ENCODE assay signal across 8 mouse cellular contexts in genomic region chr13:61996519-61996918, GRCm38 (mm10).
DNase-seq lines count a peak whose midpoint lies in the region; ATAC-seq and TF ChIP-seq lines count a peak whose summit lies in the region.
"Not testable (repeated sequence)": the region's sequence is repeated elsewhere in the genome, so short reads cannot be mapped to it uniquely, and the experiment has no call there.

No protein-coding gene starts in this region.

- not testable (repeated sequence) for H3K36me3 ChIP-seq in CH12.LX (replicated peaks in 1 of 2; ENCODE audit: control insufficient read depth in 1 of 2, insufficient read depth in 1 of 2, low read length in 1 of 2); heart, adult 2 months (ENCODE audit: control insufficient read depth, insufficient read depth, low read length); kidney, postnatal 0 days (ENCODE audit: insufficient read depth, low read length); liver, embryonic 14.5 days (replicated peaks; ENCODE audit: control insufficient read depth, insufficient read depth, low read depth); splenic B cell, adult 2 months (ENCODE audit: control insufficient read depth, insufficient read depth, low read length, poor library complexity, severe bottlenecking)

- not testable (repeated sequence) for TF ChIP-seq POLR2A in CH12.LX (IDR thresholded peaks at IDR 0.05; ENCODE audit: low read depth, low read length); heart, adult 2 months (IDR thresholded peaks at IDR 0.05; ENCODE audit: insufficient read depth, low read depth, low read length)

- peak; percentile 57 for DNase-seq in 416B (ENCODE audit: low read depth)
- DNase-seq in CH12.LX (ENCODE audit: extremely low read depth): peak; percentile 20
- peak; percentile 8 for DNase-seq in NIH3T3 (ENCODE audit: low read depth)
- not testable (repeated sequence) for DNase-seq in heart, adult 2 months; kidney, postnatal 0 days (ENCODE audit: low spot score); liver, embryonic 14.5 days (ENCODE audit: low read depth in 3 of 3, low spot score in 3 of 3)
- DNase-seq in splenic B cell, adult 2 months (ENCODE audit: low read depth, low spot score): peak; percentile 24

- H3K27ac ChIP-seq in CH12.LX (ENCODE audit: insufficient read depth, low read depth); heart, adult 2 months; kidney, postnatal 0 days; liver, embryonic 14.5 days: not testable (repeated sequence)

- not testable (repeated sequence) for H3K4me1 ChIP-seq in CH12.LX (ENCODE audit: control insufficient read depth in 1 of 2, insufficient read depth in 2 of 2); heart, adult 2 months (ENCODE audit: control insufficient read depth, insufficient read depth, low read length); kidney, postnatal 0 days (replicated peaks; ENCODE audit: insufficient read depth, low read length); liver, embryonic 14.5 days (replicated peaks; ENCODE audit: control insufficient read depth in 2 of 2, insufficient read depth in 2 of 2, low read length in 1 of 2)

- not testable (repeated sequence) for H3K9ac ChIP-seq in CH12.LX (ENCODE audit: insufficient read depth, low read depth); heart, adult 2 months (ENCODE audit: low read depth, low read length); kidney, postnatal 0 days (ENCODE audit: low read depth, low read length); liver, embryonic 14.5 days (replicated peaks)

- in situ Hi-C loops in CH12.LX (cut with MboI; ENCODE audit: low pct_ligation_motif_present, low pct_unique_long_range_greater_than_20kb, low sequenced_read_pairs): not testable (repeated sequence)

- ATAC-seq in kidney, postnatal 0 days (replicated peaks; ENCODE audit: low FRiP score, low read depth); liver, embryonic 14.5 days (ENCODE audit: insufficient read depth): not testable (repeated sequence)
- peak; percentile 54 for ATAC-seq in megakaryocyte progenitor cell, adult 5-6 weeks (replicated peaks; ENCODE audit: poor library complexity)

- intact Hi-C loops in heart, adult 2 months (cut with DNase I): not testable (repeated sequence)

- not testable (repeated sequence) for TF ChIP-seq EP300 in CH12.LX (IDR thresholded peaks at IDR 0.05; ENCODE audit: low read length); heart, adult 2 months (IDR thresholded peaks at IDR 0.05; ENCODE audit: insufficient read depth, low read depth, low read length); liver, embryonic 14.5 days (IDR thresholded peaks at IDR 0.05; ENCODE audit: low read depth)

- WGBS in heart, adult 2 months: 63% methylated on average over 3 of the region's 3 CpGs
- 69% methylated on average over 3 of the region's 3 CpGs for WGBS in kidney, postnatal 0 days
- 52% methylated on average over 3 of the region's 3 CpGs for WGBS in liver, embryonic 14.5 days (ENCODE audit: insufficient replicate concordance)

- H3K4me2 ChIP-seq in CH12.LX (ENCODE audit: insufficient read depth, low read depth, poor library complexity, severe bottlenecking); kidney, postnatal 0 days (ENCODE audit: low read length); liver, embryonic 14.5 days (ENCODE audit: low read depth): not testable (repeated sequence)

- not testable (repeated sequence) for H3K9me3 ChIP-seq in CH12.LX (replicated peaks; ENCODE audit: low read length); kidney, postnatal 0 days (replicated peaks; ENCODE audit: low read length); liver, embryonic 14.5 days (ENCODE audit: control insufficient read depth, low read length)

- not testable (repeated sequence) for H3K79me2 ChIP-seq in CH12.LX (replicated peaks; ENCODE audit: control insufficient read depth, extremely low read depth, insufficient read depth, poor library complexity, severe bottlenecking); heart, adult 2 months (replicated peaks; ENCODE audit: control insufficient read depth, insufficient read depth, low read length)

- TF ChIP-seq RAD21 in CH12.LX (IDR thresholded peaks at IDR 0.05; ENCODE audit: low read depth, low read length): not testable (repeated sequence)

- dilution Hi-C loops in CH12.LX (cut with MboI; ENCODE audit: extremely low pct_ligation_motif_present, extremely low pct_unique_long_range_greater_than_20kb, low sequenced_read_pairs): not testable (repeated sequence)

- H3K27me3 ChIP-seq in CH12.LX (replicated peaks); heart, adult 2 months (ENCODE audit: control insufficient read depth, insufficient read depth, low read length); kidney, postnatal 0 days (ENCODE audit: insufficient read depth, low read length); liver, embryonic 14.5 days (ENCODE audit: control insufficient read depth, insufficient read depth, low read length); splenic B cell, adult 2 months (ENCODE audit: control insufficient read depth, insufficient read depth, low read length, poor library complexity, severe bottlenecking): not testable (repeated sequence)

- peak in 1 of 2 experiments; percentile 37; a peak in 2 of 4 replicates for TF ChIP-seq CTCF in CH12.LX (conservative IDR thresholded peaks at IDR 0.05 in 1 of 2, IDR thresholded peaks at IDR 0.05 in 1 of 2; ENCODE audit: low read depth in 2 of 2, low read length in 2 of 2)
- peak; percentile 36 for TF ChIP-seq CTCF in heart, adult 2 months (IDR thresholded peaks at IDR 0.05)
- TF ChIP-seq CTCF in kidney, postnatal 0 days (IDR thresholded peaks at IDR 0.05; ENCODE audit: low read depth): 0 out of 2 replicates have a peak, but pooled peaks have one; percentile 6
- TF ChIP-seq CTCF in liver, embryonic 14.5 days (IDR thresholded peaks at IDR 0.05; ENCODE audit: low read depth): peak; percentile 25; the same call in 1 of the 2 replicates

- H3K4me3 ChIP-seq in CH12.LX (replicated peaks in 1 of 3; ENCODE audit: low read depth in 2 of 3, low read length in 2 of 3, poor library complexity in 1 of 3); heart, adult 2 months; kidney, postnatal 0 days (replicated peaks; ENCODE audit: low read depth, low read length); liver, embryonic 14.5 days (ENCODE audit: insufficient read depth in 1 of 2, low read depth in 2 of 2, low read length in 2 of 2): not testable (repeated sequence)
